Mouse (Mus musculus): ENCODE results near the gene Raly. TPM values are rescaled to one million over a fixed set of nuclear protein-coding genes. Genes with fewer than 3 reads are reported as not detected.

Raly gene
- polyA plus RNA-seq, 1 experiment from 2014 or later = 21.8 TPM

DNA sequence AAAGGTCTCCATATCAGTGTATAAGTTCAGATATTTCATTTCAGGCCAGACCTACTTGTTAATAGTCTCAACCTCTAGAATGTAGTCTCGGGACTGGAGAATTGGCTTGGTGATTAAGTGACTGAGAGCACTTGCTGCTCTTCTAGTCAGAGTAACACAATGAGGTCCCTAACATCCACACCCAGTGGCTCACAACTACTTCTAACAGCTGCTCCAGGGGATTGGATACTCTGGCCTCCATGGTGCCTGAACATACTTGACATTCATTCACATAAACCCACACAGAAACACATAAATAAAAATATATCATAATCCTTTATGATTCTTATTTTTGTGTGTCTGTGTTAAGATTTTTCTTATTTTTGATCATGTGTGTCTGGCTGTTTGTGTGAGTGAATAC lies 27.7 kb downstream of the Raly start:
- Histone ChIP-seq H3K27me3 (ENCODE audit: control insufficient read depth, insufficient read depth, low read depth, low read length) (no peaks in the 10 kb centered on the region), H3K4me2 (ENCODE audit: low read depth, low read length) (no peak overlapping the region), H3K9me3 (replicated peaks; ENCODE audit: control insufficient read depth, low read length) (no peaks in the 10 kb centered on the region), H3K4me3 (ENCODE audit: low read depth, low read length) (no peak overlapping the region), H3K9ac (ENCODE audit: low read depth, low read length) (no peak overlapping the region), H3K4me1 (ENCODE audit: control insufficient read depth, low read depth, low read length) (peaks cover 25% of the 10 kb centered on the region), H3K27ac (ENCODE audit: low read length) (no peak overlapping the region), H3K36me3 (ENCODE audit: control insufficient read depth, insufficient read depth) (no peaks in the 10 kb centered on the region)
- WGBS (ENCODE audit: insufficient replicate concordance) = 74% methylated on average over 1 of the region's 1 CpGs
- ATAC-seq (ENCODE audit: low read depth) = no peak

DNA sequence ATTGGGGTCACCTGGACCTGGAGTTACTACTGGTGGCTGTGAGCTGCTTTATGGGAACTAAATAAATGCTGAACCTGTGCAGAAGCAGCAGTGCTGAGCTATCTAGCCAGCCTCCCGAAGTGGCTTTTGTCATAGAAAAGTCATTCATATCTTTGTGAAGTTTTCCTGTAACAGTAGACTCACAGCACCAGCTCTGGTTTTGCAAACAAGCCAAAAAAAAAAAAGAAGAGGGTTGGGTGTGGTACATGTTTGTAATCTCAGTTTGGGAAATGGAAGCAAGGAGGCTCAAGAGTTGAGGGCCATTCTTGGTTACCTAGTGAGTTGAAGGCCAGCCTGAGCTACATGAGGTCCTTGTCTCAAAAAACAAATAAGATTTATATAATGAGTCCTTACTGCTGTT lies 29.4 kb downstream of the Raly start:
- Histone ChIP-seq H3K4me2 (ENCODE audit: low read depth, low read length) (no peak overlapping the region), H3K36me3 (ENCODE audit: control insufficient read depth, insufficient read depth) (no peaks in the 10 kb centered on the region), H3K9me3 (replicated peaks; ENCODE audit: control insufficient read depth, low read length) (no peaks in the 10 kb centered on the region), H3K27me3 (ENCODE audit: control insufficient read depth, insufficient read depth, low read depth, low read length) (no peaks in the 10 kb centered on the region), H3K4me3 (ENCODE audit: low read depth, low read length) (no peak overlapping the region), H3K27ac (ENCODE audit: low read length) (no peak overlapping the region), H3K4me1 (ENCODE audit: control insufficient read depth, low read depth, low read length) (peaks cover 25% of the 10 kb centered on the region), H3K9ac (ENCODE audit: low read depth, low read length) (no peak overlapping the region)
- no peak for ATAC-seq (ENCODE audit: low read depth)
- 25% methylated on average over 1 of the region's 1 CpGs for WGBS (ENCODE audit: insufficient replicate concordance)

GRCm38 (mm10) chr2:154826054-154826538 lies 35.2 kb downstream of the Raly start:
- Histone ChIP-seq H3K9me3 (replicated peaks; ENCODE audit: control insufficient read depth, low read length) (no peaks in the 10 kb centered on the region), H3K9ac (ENCODE audit: low read depth, low read length) (no peak overlapping the region), H3K27ac (ENCODE audit: low read length) (no peak overlapping the region), H3K27me3 (ENCODE audit: control insufficient read depth, insufficient read depth, low read depth, low read length) (no peaks in the 10 kb centered on the region), H3K4me1 (ENCODE audit: control insufficient read depth, low read depth, low read length) (peaks cover 7% of the 10 kb centered on the region; the same call in 1 of the 2 replicates), H3K4me2 (ENCODE audit: low read depth, low read length) (no peak overlapping the region), H3K36me3 (ENCODE audit: control insufficient read depth, insufficient read depth) (no peaks in the 10 kb centered on the region), H3K4me3 (ENCODE audit: low read depth, low read length) (no peak overlapping the region)
- 72% methylated on average over 1 of the region's 1 CpGs for WGBS (ENCODE audit: insufficient replicate concordance)
- ATAC-seq (ENCODE audit: low read depth) = no peak

GRCm38 (mm10) chr2:154827521-154827920 lies 36.6 kb downstream of the Raly start:
- Histone ChIP-seq H3K27me3 (ENCODE audit: control insufficient read depth, insufficient read depth, low read depth, low read length) (no peaks in the 10 kb centered on the region), H3K4me1 (ENCODE audit: control insufficient read depth, low read depth, low read length) (peaks cover 19% of the 10 kb centered on the region), H3K27ac (ENCODE audit: low read length) (no peak overlapping the region), H3K9ac (ENCODE audit: low read depth, low read length) (no peak overlapping the region), H3K9me3 (replicated peaks; ENCODE audit: control insufficient read depth, low read length) (no peaks in the 10 kb centered on the region), H3K36me3 (ENCODE audit: control insufficient read depth, insufficient read depth) (no peaks in the 10 kb centered on the region), H3K4me2 (ENCODE audit: low read depth, low read length) (no peak overlapping the region), H3K4me3 (ENCODE audit: low read depth, low read length) (no peak overlapping the region)
- 89% methylated on average over 4 of the region's 4 CpGs for WGBS (ENCODE audit: insufficient replicate concordance)
- no peak for ATAC-seq (ENCODE audit: low read depth)

DNA sequence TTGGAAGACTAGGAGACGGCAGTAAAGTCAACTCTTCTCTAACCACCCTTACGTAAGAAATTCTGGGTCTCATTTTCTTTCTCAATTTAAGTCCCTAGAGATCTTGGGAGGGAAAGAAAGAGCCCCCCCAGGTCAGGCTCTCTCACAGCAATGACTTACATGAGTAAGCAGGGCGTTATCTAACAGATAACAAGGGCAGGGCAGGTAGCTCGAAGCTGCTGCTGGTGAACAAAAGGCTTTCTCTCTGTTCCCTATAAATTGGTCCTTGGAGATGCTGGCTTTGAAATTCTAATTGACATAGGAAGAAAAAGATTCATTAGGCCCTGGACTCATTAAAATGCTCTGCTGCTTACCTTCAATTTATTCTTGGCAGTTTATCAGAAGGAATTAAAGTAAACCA lies 41.6 kb downstream of the Raly start:
- H3K36me3 ChIP-seq (ENCODE audit: control insufficient read depth, insufficient read depth) = no peaks in the 10 kb centered on the region
- H3K9me3 ChIP-seq (replicated peaks; ENCODE audit: control insufficient read depth, low read length) = no peaks in the 10 kb centered on the region
- H3K4me2 ChIP-seq (ENCODE audit: low read depth, low read length) = no peak overlapping the region
- H3K4me1 ChIP-seq (ENCODE audit: control insufficient read depth, low read depth, low read length) = peaks cover 22% of the 10 kb centered on the region
- H3K4me3 ChIP-seq (ENCODE audit: low read depth, low read length) = no peak overlapping the region
- H3K27me3 ChIP-seq (ENCODE audit: control insufficient read depth, insufficient read depth, low read depth, low read length) = no peaks in the 10 kb centered on the region
- WGBS (ENCODE audit: insufficient replicate concordance) = 44% methylated on average over 4 of the region's 4 CpGs
- ATAC-seq (ENCODE audit: low read depth) = no peak
- H3K9ac ChIP-seq (ENCODE audit: low read depth, low read length) = no peak overlapping the region
- no peak overlapping the region for H3K27ac ChIP-seq (ENCODE audit: low read length)

DNA sequence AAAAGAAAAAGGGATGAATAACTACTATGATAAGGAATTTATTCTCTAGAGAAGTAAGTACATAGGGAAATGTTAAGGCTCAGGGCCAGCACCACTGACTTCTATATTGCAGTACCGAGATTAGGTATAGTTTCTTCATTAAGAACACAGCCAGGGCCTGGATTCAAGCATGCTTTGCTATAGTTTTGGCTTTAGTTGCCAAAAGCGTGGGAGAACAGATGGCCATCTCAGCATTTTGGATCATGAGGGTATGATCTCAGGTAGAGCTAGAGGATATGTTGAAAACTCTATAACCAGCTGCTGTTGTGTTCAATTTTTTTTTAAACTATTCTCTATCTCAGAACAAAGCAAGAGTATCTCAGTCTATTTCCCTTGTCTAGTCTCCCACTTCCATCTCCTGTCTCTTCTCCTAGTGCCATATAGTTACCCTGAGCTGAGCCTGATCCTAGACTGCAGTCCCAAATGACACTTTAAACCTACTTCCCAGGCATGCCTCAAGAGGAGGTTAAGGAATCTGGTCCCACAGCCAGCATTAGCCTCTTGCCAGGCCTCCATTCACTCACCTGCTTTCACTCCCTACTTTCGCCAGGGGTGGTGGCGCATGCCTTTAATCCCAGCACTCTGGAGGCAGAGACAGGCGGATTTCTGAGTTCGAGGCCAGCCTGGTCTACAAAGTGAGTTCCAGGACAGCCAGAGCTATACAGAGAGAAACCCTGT lies 43.4 kb downstream of the Raly start:
- Histone ChIP-seq H3K9me3 (replicated peaks; ENCODE audit: control insufficient read depth, low read length) (no peaks in the 10 kb centered on the region), H3K4me1 (ENCODE audit: control insufficient read depth, low read depth, low read length) (peaks cover 22% of the 10 kb centered on the region), H3K27ac (ENCODE audit: low read length) (no peak overlapping the region), H3K4me3 (ENCODE audit: low read depth, low read length) (no peak overlapping the region), H3K4me2 (ENCODE audit: low read depth, low read length) (no peak overlapping the region), H3K36me3 (ENCODE audit: control insufficient read depth, insufficient read depth) (no peaks in the 10 kb centered on the region), H3K27me3 (ENCODE audit: control insufficient read depth, insufficient read depth, low read depth, low read length) (no peaks in the 10 kb centered on the region), H3K9ac (ENCODE audit: low read depth, low read length) (no peak overlapping the region)
- WGBS (ENCODE audit: insufficient replicate concordance) = 88% methylated on average over 6 of the region's 6 CpGs
- no peak for ATAC-seq (ENCODE audit: low read depth)

- no peaks in the 10 kb centered on the region for H3K27me3 ChIP-seq (ENCODE audit: control insufficient read depth, insufficient read depth, low read depth, low read length)
- 87% methylated on average over 2 of the region's 2 CpGs for WGBS (ENCODE audit: insufficient replicate concordance)
- H3K4me2 ChIP-seq (ENCODE audit: low read depth, low read length) = no peak overlapping the region
- H3K9ac ChIP-seq (ENCODE audit: low read depth, low read length) = no peak overlapping the region
- no peak overlapping the region for H3K27ac ChIP-seq (ENCODE audit: low read length)
- H3K4me1 ChIP-seq (ENCODE audit: control insufficient read depth, low read depth, low read length) = peaks cover 13% of the 10 kb centered on the region
- no peak for ATAC-seq (ENCODE audit: low read depth)
- no peaks in the 10 kb centered on the region for H3K9me3 ChIP-seq (replicated peaks; ENCODE audit: control insufficient read depth, low read length)
- no peak overlapping the region for H3K4me3 ChIP-seq (ENCODE audit: low read depth, low read length)
- H3K36me3 ChIP-seq (ENCODE audit: control insufficient read depth, insufficient read depth) = no peaks in the 10 kb centered on the region
Measured at GRCm38 (mm10) chr2:154836537-154836936, 45.6 kb downstream of the Raly start.

DNA sequence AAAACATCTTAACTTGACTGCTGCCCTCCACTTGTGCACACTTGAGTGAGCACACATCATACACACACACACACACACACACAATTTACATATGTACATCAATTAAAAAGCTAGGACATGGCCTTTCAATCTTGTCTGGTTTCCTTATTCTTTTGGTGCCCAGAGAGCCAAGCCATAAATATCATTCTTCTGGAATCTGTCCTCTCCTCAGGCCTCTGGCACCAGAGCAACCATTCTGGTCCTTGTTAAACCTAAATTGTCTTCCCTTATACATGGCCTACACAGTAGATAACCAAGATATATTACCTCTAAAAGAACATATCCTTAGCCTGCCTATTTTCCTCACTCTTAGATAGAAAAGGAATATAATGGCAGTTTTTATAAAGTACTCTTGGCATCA lies 57.2 kb downstream of the Raly start:
- Histone ChIP-seq H3K27me3 (ENCODE audit: control insufficient read depth, insufficient read depth, low read depth, low read length) (no peaks in the 10 kb centered on the region), H3K36me3 (ENCODE audit: control insufficient read depth, insufficient read depth) (peaks cover 3% of the 10 kb centered on the region)
- no peak for ATAC-seq (ENCODE audit: low read depth)

DNA sequence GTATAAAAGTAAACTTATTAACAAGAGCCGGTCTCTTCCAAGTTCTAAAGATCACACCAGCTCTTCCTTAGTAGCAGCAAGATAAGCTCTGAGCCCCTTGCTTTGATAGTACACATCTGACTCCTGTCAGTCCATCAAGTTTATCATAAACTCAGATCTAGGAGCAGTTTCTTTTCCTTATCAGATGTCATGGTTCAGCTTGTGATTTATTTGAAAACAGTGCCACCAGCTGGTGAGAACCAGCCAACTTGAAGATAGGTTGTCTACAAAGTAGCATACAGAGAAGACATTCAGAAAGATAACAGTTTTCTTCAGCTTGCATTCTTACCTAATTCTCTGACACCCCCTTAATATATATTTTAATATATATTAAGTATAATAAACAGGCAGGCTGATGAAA lies 64.5 kb downstream of the Raly start:
- Histone ChIP-seq H3K4me3 (ENCODE audit: low read depth, low read length) (no peak overlapping the region), H3K4me2 (ENCODE audit: low read depth, low read length) (no peak overlapping the region), H3K9ac (ENCODE audit: low read depth, low read length) (no peak overlapping the region), H3K9me3 (replicated peaks; ENCODE audit: control insufficient read depth, low read length) (no peaks in the 10 kb centered on the region), H3K36me3 (ENCODE audit: control insufficient read depth, insufficient read depth) (peaks cover 28% of the 10 kb centered on the region), H3K4me1 (ENCODE audit: control insufficient read depth, low read depth, low read length) (no peaks in the 10 kb centered on the region), H3K27ac (ENCODE audit: low read length) (no peak overlapping the region), H3K27me3 (ENCODE audit: control insufficient read depth, insufficient read depth, low read depth, low read length) (no peaks in the 10 kb centered on the region)
- ATAC-seq (ENCODE audit: low read depth) = no peak
- 92% methylated on average over 1 of the region's 1 CpGs for WGBS (ENCODE audit: insufficient replicate concordance)

More for the DNA sequence above, 57.2 kb downstream of the Raly start:
- H3K4me1 ChIP-seq (ENCODE audit: control insufficient read depth, low read depth, low read length) = no peaks in the 10 kb centered on the region
- H3K9ac ChIP-seq (ENCODE audit: low read depth, low read length) = no peak overlapping the region
- H3K27ac ChIP-seq (ENCODE audit: low read length) = no peak overlapping the region
- H3K4me3 ChIP-seq (ENCODE audit: low read depth, low read length) = no peak overlapping the region
- H3K9me3 ChIP-seq (replicated peaks; ENCODE audit: control insufficient read depth, low read length) = no peaks in the 10 kb centered on the region
- no peak overlapping the region for H3K4me2 ChIP-seq (ENCODE audit: low read depth, low read length)

Data from liver, embryonic 16.5 days (tissue).